Mouse (Mus musculus): ENCODE data around the gene Dscaml1.

Gene Dscaml1

GRCm38 (mm10) chr9:45779201-45779600, 352.8 kb downstream of the Dscaml1 start:
- DNase-seq (ENCODE audit: low spot score) = no peak

GRCm38 (mm10) chr9:45783249-45784069, 357.0 kb downstream of the Dscaml1 start:
- no peak for DNase-seq (ENCODE audit: low spot score)

GRCm38 (mm10) chr9:45787071-45787470, 360.6 kb downstream of the Dscaml1 start:
- no peak for DNase-seq (ENCODE audit: low spot score)

GRCm38 (mm10) chr9:45787547-45787946, 361.1 kb downstream of the Dscaml1 start:
- no peak for DNase-seq (ENCODE audit: low spot score)

GRCm38 (mm10) chr9:45788405-45788804, 362.0 kb downstream of the Dscaml1 start:
- DNase-seq (ENCODE audit: low spot score) = no peak

- no peak for DNase-seq (ENCODE audit: low spot score)
Observed at GRCm38 (mm10) chr9:45791456-45792142, 365.2 kb downstream of the Dscaml1 start.

GRCm38 (mm10) chr9:45792235-45792634, 365.8 kb downstream of the Dscaml1 start:
- no peak for DNase-seq (ENCODE audit: low spot score)

- no peak for DNase-seq (ENCODE audit: low spot score)
Observed at GRCm38 (mm10) chr9:45793697-45794096, 367.3 kb downstream of the Dscaml1 start.

GRCm38 (mm10) chr9:45795722-45796121, 369.3 kb downstream of the Dscaml1 start:
- DNase-seq (ENCODE audit: low spot score) = peak; percentile 84

- no peak for DNase-seq (ENCODE audit: low spot score)
Observed at GRCm38 (mm10) chr9:45797271-45797670, 370.8 kb downstream of the Dscaml1 start.

GRCm38 (mm10) chr9:45798467-45799164, 372.2 kb downstream of the Dscaml1 start:
- peak; percentile 8 for DNase-seq (ENCODE audit: low spot score)

- no peak for DNase-seq (ENCODE audit: low spot score)
Observed at GRCm38 (mm10) chr9:45799402-45799801, 373.0 kb downstream of the Dscaml1 start.

Data from adipocyte (in vitro differentiated cells).